Mouse (Mus musculus) cerebellum, adult 2 months (tissue): ENCODE measurements around the gene Mtmr3. TPM values are rescaled to one million over a fixed set of nuclear protein-coding genes. Genes with fewer than 3 reads are reported as not detected.
A peak's percentile ranks its signal among the peaks of the same experiment; 100 is the strongest.

Experiments
- DNase-seq, 2 experiments: peaks; one replicate each; pipeline ENCODE4 v3.0.0; 2021
- H3K27ac ChIP-seq: fragments of 200-500 bp; 2 replicates; pipeline ENCODE4 v1.5.1; 2012; ENCODE audit warnings: low read length, control low read depth, inconsistent platforms; ENCODE audit not compliant: insufficient read depth
- H3K27me3 ChIP-seq: fragments of 200-500 bp; 2 replicates; pipeline ENCODE4 v1.6.1; 2012; ENCODE audit warnings: inconsistent platforms, mild to moderate bottlenecking, low read length, moderate library complexity; ENCODE audit not compliant: control insufficient read depth, insufficient read depth
- H3K4me1 ChIP-seq: fragments of 200-500 bp; 2 replicates; pipeline ENCODE4 v1.6.1; 2011; ENCODE audit warnings: low read length; ENCODE audit not compliant: control insufficient read depth, insufficient read depth
- H3K4me3 ChIP-seq: fragments of 200-500 bp; replicated peaks from 2 replicates; pipeline ENCODE3; 2011; ENCODE audit warnings: mild to moderate bottlenecking, low read depth, low read length, control low read depth; ENCODE audit not compliant: insufficient read depth
- CTCF ChIP-seq: fragments of 200-500 bp; IDR thresholded peaks from 2 replicates; pipeline ENCODE4 v1.5.1; 2011; ENCODE audit warnings: low read depth, mild to moderate bottlenecking, control low read depth, low read length, moderate library complexity, borderline replicate concordance; ENCODE audit not compliant: insufficient read depth
- POLR2A ChIP-seq: fragments of 200-500 bp; IDR thresholded peaks from 2 replicates; pipeline ENCODE4 v1.6.1; 2011; ENCODE audit warnings: low read length, control low read depth, borderline replicate concordance; ENCODE audit not compliant: insufficient read depth
- WGBS: fragments of 180-500 bp; shearing (Covaris S2); methylation state at CpG from one replicate; pipeline ENCODE4 v1.1.7; 2018; 5-methylcytosine and 5-hydroxymethylcytosine counted together
- polyA plus RNA-seq: library from polyadenylated mRNA; depleted of rRNA; stranded (reverse); fragments of >200 nt; gene quantifications from 2 replicates; pipeline ENCODE4 v1.2.3, GENCODE M21; 2012

Mtmr3 gene
- polyA plus RNA-seq, 1 experiment: 44.4 TPM

- 69% methylated on average over 2 of the region's 2 CpGs for WGBS
- no peak for TF ChIP-seq POLR2A
- no peak for TF ChIP-seq CTCF
- DNase-seq: no peak
- H3K27ac ChIP-seq: no peak overlapping the region
- H3K4me1 ChIP-seq: no peaks in the 10 kb centered on the region
- no peaks in the 10 kb centered on the region for H3K27me3 ChIP-seq
- no peak overlapping the region for H3K4me3 ChIP-seq
These were observed 17.2 kb upstream of the Mtmr3 start for GRCm38 (mm10) chr11:4611904-4612303.

- no peak for TF ChIP-seq POLR2A
- no peak for TF ChIP-seq CTCF
- Histone ChIP-seq H3K27ac (no peak overlapping the region), H3K27me3 (no peaks in the 10 kb centered on the region), H3K4me1 (no peaks in the 10 kb centered on the region), H3K4me3 (no peak overlapping the region)
- WGBS: 68% methylated on average over 1 of the region's 1 CpGs
- no peak for DNase-seq
These were observed 11.9 kb upstream of the Mtmr3 start for GRCm38 (mm10) chr11:4606541-4606940.

- 56% methylated on average over 7 of the region's 7 CpGs for WGBS
- Histone ChIP-seq H3K4me3 (no peak overlapping the region), H3K27ac (no peak overlapping the region), H3K27me3 (no peaks in the 10 kb centered on the region), H3K4me1 (no peaks in the 10 kb centered on the region)
- no peak for TF ChIP-seq CTCF
- no peak for TF ChIP-seq POLR2A
- no peak for DNase-seq
These were observed 10.8 kb upstream of the Mtmr3 start for GRCm38 (mm10) chr11:4605414-4605813.

- no peaks in the 10 kb centered on the region for H3K27me3 ChIP-seq
- 62% methylated on average over 6 of the region's 6 CpGs for WGBS
- H3K27ac ChIP-seq: no peak overlapping the region
- no peaks in the 10 kb centered on the region for H3K4me1 ChIP-seq
- DNase-seq: no peak
- no peak overlapping the region for H3K4me3 ChIP-seq
- TF ChIP-seq CTCF: no peak
- no peak for TF ChIP-seq POLR2A
These were observed 9.8 kb upstream of the Mtmr3 start for GRCm38 (mm10) chr11:4604441-4604840.

GRCm38 (mm10) chr11:4602691-4603441 lies 8.2 kb upstream of the Mtmr3 start:
- Histone ChIP-seq H3K4me3 (no peak overlapping the region), H3K4me1 (no peaks in the 10 kb centered on the region), H3K27me3 (no peaks in the 10 kb centered on the region), H3K27ac (no peak overlapping the region)
- 26% methylated on average over 12 of the region's 12 CpGs for WGBS
- TF ChIP-seq CTCF: no peak
- TF ChIP-seq POLR2A: no peak
- DNase-seq: peak; percentile 13 to 29

GRCm38 (mm10) chr11:4601890-4602289 lies 7.2 kb upstream of the Mtmr3 start:
- no peak overlapping the region for H3K27ac ChIP-seq
- H3K4me1 ChIP-seq: no peaks in the 10 kb centered on the region
- no peak for TF ChIP-seq CTCF
- TF ChIP-seq POLR2A: no peak
- WGBS: 89% methylated on average over 5 of the region's 5 CpGs
- no peak for DNase-seq
- no peaks in the 10 kb centered on the region for H3K27me3 ChIP-seq
- H3K4me3 ChIP-seq: no peak overlapping the region

GRCm38 (mm10) chr11:4599916-4600315 lies 5.3 kb upstream of the Mtmr3 start:
- 96% methylated on average over 3 of the region's 3 CpGs for WGBS
- no peaks in the 10 kb centered on the region for H3K27me3 ChIP-seq
- TF ChIP-seq CTCF (no peak), POLR2A (no peak)
- no peaks in the 10 kb centered on the region for H3K4me1 ChIP-seq
- no peak for DNase-seq
- no peak overlapping the region for H3K4me3 ChIP-seq
- no peak overlapping the region for H3K27ac ChIP-seq

GRCm38 (mm10) chr11:4598411-4598810 lies 3.7 kb upstream of the Mtmr3 start:
- no peak for TF ChIP-seq POLR2A
- Histone ChIP-seq H3K27ac (no peak overlapping the region), H3K27me3 (no peaks in the 10 kb centered on the region), H3K4me1 (no peaks in the 10 kb centered on the region), H3K4me3 (no peak overlapping the region)
- no peak for DNase-seq
- WGBS: 94% methylated on average over 2 of the region's 2 CpGs
